Mouse (Mus musculus) hindbrain, embryonic 14.5 days (tissue): ENCODE data around the gene 1700030J22Rik. TPM values are rescaled to one million over a fixed set of nuclear protein-coding genes. Genes with fewer than 3 reads are reported as not detected.

Experiments
- ATAC-seq: fragments of 200-750 bp; cut with Nextera tagmentation; 2 replicates; pipeline ENCODE4 v1.8.0; 2017; ENCODE audit warnings: moderate number of reproducible peaks, mild to moderate bottlenecking, moderate TSS enrichment, moderate library complexity; ENCODE audit not compliant: low FRiP score
- DNase-seq: peaks from one replicate; pipeline ENCODE4 v3.0.0-alpha.2; 2015; ENCODE audit warnings: low spot score
- H3K27ac ChIP-seq: fragments of 300-500 bp; sonication (generic); 2 replicates; pipeline ENCODE4 v1.5.1; 2014; ENCODE audit warnings: mild to moderate bottlenecking, moderate library complexity
- H3K27me3 ChIP-seq: fragments of 300-500 bp; sonication (generic); 2 replicates; pipeline ENCODE4 v1.6.1; 2014; ENCODE audit warnings: mild to moderate bottlenecking, low read length, mixed read lengths; ENCODE audit not compliant: control insufficient read depth, insufficient read depth
- H3K36me3 ChIP-seq: fragments of 300-500 bp; sonication (generic); replicated peaks from 2 replicates; pipeline ENCODE4 v1.6.1; 2014; ENCODE audit not compliant: control insufficient read depth, insufficient read depth
- H3K4me1 ChIP-seq: fragments of 300-500 bp; sonication (generic); replicated peaks from 2 replicates; pipeline ENCODE4 v1.6.1; 2014; ENCODE audit warnings: antibody characterized with exemption, low read length, mixed read lengths; ENCODE audit not compliant: control insufficient read depth, insufficient read depth
- H3K4me2 ChIP-seq: fragments of 300-500 bp; sonication (generic); replicated peaks from 2 replicates; pipeline ENCODE4 v1.6.1; 2014; ENCODE audit warnings: mild to moderate bottlenecking, moderate library complexity
- H3K4me3 ChIP-seq: fragments of 300-500 bp; sonication (generic); replicated peaks from 2 replicates; pipeline ENCODE4 v1.5.1; 2014; ENCODE audit warnings: mild to moderate bottlenecking, low read length
- H3K9ac ChIP-seq: fragments of 300-500 bp; sonication (generic); 2 replicates; pipeline ENCODE4 v1.6.1; 2014
- H3K9me3 ChIP-seq: fragments of 300-500 bp; sonication (generic); 2 replicates; pipeline ENCODE4 v1.6.1; 2016; ENCODE audit warnings: low read length; ENCODE audit not compliant: control insufficient read depth
- WGBS: fragments of 180-500 bp; shearing (Covaris S2); extraction: QIAGEN DNeasy Blood & Tissue Kit; methylation state at CpG from one replicate; pipeline ENCODE4 v1.1.7; 2014; 5-methylcytosine and 5-hydroxymethylcytosine counted together
- polyA plus RNA-seq: library from polyadenylated mRNA; unstranded; fragments of >200 nt; fragmentation: Nextera tagmentation; extraction: Ambion mirVana; gene quantifications from 2 replicates; pipeline ENCODE4 v1.2.1, GENCODE M21; 2014

1700030J22Rik gene
- polyA plus RNA-seq, 1 experiment from 2014 or later = 6.1 TPM

GRCm38 (mm10) chr8:116994016-116994716 is 15.4 kb upstream of the 1700030J22Rik start:
- H3K36me3 ChIP-seq = no peaks in the 10 kb centered on the region
- no peak overlapping the region for H3K27ac ChIP-seq
- ATAC-seq = no peak
- DNase-seq = no peak
- no peaks in the 10 kb centered on the region for H3K9me3 ChIP-seq
- peak overlapping the region; percentile 62 for H3K4me3 ChIP-seq
- WGBS = 69% methylated on average over 11 of the region's 11 CpGs
- H3K4me2 ChIP-seq = peak overlapping the region; percentile 89
- H3K4me1 ChIP-seq = peaks cover 12% of the 10 kb centered on the region; the same call in 1 of the 2 replicates
- 0 out of 2 replicates have a peak overlapping the region, but pooled peaks have one; percentile 28 for H3K9ac ChIP-seq
- H3K27me3 ChIP-seq = no peaks in the 10 kb centered on the region

GRCm38 (mm10) chr8:116993095-116993867 is 14.5 kb upstream of the 1700030J22Rik start, which contains the start of gene Gcsh:
Gcsh (minus strand) TSS chr8:116993537.
- peak within 1 kb of the TSS; percentile 89 for H3K4me2 ChIP-seq
- H3K9ac ChIP-seq = peak within 1 kb of the TSS; percentile 53
- H3K27me3 ChIP-seq = no peaks in the 10 kb centered on the region
- peak; percentile 100 for ATAC-seq
- H3K36me3 ChIP-seq = no peaks in the 10 kb centered on the region
- peak; percentile 94 for DNase-seq
- peaks cover 12% of the 10 kb centered on the region; the same call in 1 of the 2 replicates for H3K4me1 ChIP-seq
- no peaks in the 10 kb centered on the region for H3K9me3 ChIP-seq
- no peak within 1 kb of the TSS for H3K27ac ChIP-seq
- H3K4me3 ChIP-seq = peak within 1 kb of the TSS; percentile 62
- WGBS = under 1% methylated on average over 56 of the region's 56 CpGs

GRCm38 (mm10) chr8:116992176-116992971 is 13.6 kb upstream of the 1700030J22Rik start:
- Histone ChIP-seq H3K27ac (no peak overlapping the region), H3K4me2 (peak overlapping the region; percentile 89), H3K4me3 (peak overlapping the region; percentile 62), H3K4me1 (peaks cover 12% of the 10 kb centered on the region; the same call in 1 of the 2 replicates), H3K9ac (peak overlapping the region; percentile 53; the same call in 1 of the 2 replicates), H3K36me3 (no peaks in the 10 kb centered on the region), H3K27me3 (no peaks in the 10 kb centered on the region), H3K9me3 (no peaks in the 10 kb centered on the region)
- ATAC-seq (no peak), DNase-seq (no peak)
- 11% methylated on average over 23 of the region's 23 CpGs for WGBS

DNA sequence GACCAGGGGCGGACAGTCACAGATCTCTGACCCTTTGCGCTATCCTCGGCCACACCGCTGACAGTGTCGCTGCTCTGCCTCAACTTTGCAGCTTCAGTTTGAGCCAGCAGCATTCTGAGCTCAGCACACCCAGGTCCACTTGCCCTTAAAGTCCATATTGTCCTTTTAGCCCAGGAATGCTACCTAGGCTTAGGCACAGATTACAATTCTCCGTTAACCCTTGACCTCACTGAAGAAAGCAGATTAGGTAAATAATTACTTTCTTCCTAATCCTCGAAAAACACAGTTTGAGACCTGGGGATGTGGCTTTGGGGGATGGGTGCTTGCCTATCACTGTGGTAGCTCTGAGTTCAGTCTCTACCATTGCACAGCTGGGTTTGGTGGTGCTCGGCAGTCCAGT is 12.5 kb upstream of the 1700030J22Rik start:
- Histone ChIP-seq H3K27ac (no peak overlapping the region), H3K9me3 (no peaks in the 10 kb centered on the region), H3K4me2 (no peak overlapping the region), H3K36me3 (peaks cover 9% of the 10 kb centered on the region; the same call in 1 of the 2 replicates), H3K4me3 (no peak overlapping the region), H3K9ac (no peak overlapping the region), H3K4me1 (peaks cover 12% of the 10 kb centered on the region; the same call in 1 of the 2 replicates), H3K27me3 (no peaks in the 10 kb centered on the region)
- 89% methylated on average over 8 of the region's 8 CpGs for WGBS
- ATAC-seq = no peak
- no peak for DNase-seq

- Histone ChIP-seq H3K9me3 (no peaks in the 10 kb centered on the region), H3K27me3 (no peaks in the 10 kb centered on the region), H3K4me3 (no peak overlapping the region), H3K36me3 (peaks cover 10% of the 10 kb centered on the region; the same call in 1 of the 2 replicates), H3K4me2 (no peak overlapping the region), H3K4me1 (peaks cover 12% of the 10 kb centered on the region; the same call in 1 of the 2 replicates), H3K27ac (no peak overlapping the region), H3K9ac (no peak overlapping the region)
- WGBS = 95% methylated on average over 3 of the region's 3 CpGs
- DNase-seq (no peak), ATAC-seq (no peak)
These were observed 11.1 kb upstream of the 1700030J22Rik start for GRCm38 (mm10) chr8:116989842-116990241.

- no peak for ATAC-seq
- H3K27me3 ChIP-seq = no peaks in the 10 kb centered on the region
- DNase-seq = peak; percentile 73
- H3K27ac ChIP-seq = no peak overlapping the region
- H3K4me3 ChIP-seq = no peak overlapping the region
- no peak overlapping the region for H3K9ac ChIP-seq
- no peak overlapping the region for H3K4me2 ChIP-seq
- no peaks in the 10 kb centered on the region for H3K9me3 ChIP-seq
- H3K36me3 ChIP-seq = peaks cover 12% of the 10 kb centered on the region; the same call in 1 of the 2 replicates
- H3K4me1 ChIP-seq = peaks cover 3% of the 10 kb centered on the region; the same call in 1 of the 2 replicates
- 16% methylated on average over 4 of the region's 4 CpGs for WGBS
These were observed 1.4 kb upstream of the 1700030J22Rik start for GRCm38 (mm10) chr8:116980117-116980516.

- Histone ChIP-seq H3K36me3 (peaks cover 6% of the 10 kb centered on the region), H3K9ac (peak overlapping the region; percentile 53), H3K27ac (no peak overlapping the region; the same call in 1 of the 2 replicates), H3K9me3 (no peaks in the 10 kb centered on the region), H3K4me1 (peaks cover 3% of the 10 kb centered on the region; the same call in 1 of the 2 replicates), H3K4me2 (peak overlapping the region; percentile 68), H3K4me3 (peak overlapping the region; percentile 57), H3K27me3 (no peaks in the 10 kb centered on the region)
- no peak for ATAC-seq
- WGBS = 30% methylated on average over 8 of the region's 8 CpGs
- no peak for DNase-seq
These were observed 707 bp downstream of the 1700030J22Rik start for GRCm38 (mm10) chr8:116978052-116978451.

DNA sequence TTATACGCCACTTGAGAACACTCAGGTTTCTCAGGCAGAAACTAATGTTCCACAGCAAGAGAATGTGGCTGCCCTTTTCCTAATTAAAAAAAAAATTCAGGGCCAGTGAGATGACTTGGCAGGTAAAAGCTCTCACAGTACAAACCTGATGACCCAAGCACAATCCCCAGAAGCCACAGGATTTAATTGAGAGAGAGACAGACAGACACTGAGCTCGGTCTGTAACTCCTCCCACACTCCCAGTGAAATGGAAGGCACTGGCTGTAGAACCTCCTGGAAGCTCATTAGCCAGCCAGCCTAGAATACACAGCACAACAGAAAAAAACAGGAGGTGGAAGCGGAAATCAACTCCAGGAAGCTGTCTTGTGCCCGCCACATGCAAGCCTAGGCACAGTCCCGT is 3.2 kb downstream of the 1700030J22Rik start:
- Histone ChIP-seq H3K9ac (no peak overlapping the region), H3K9me3 (no peaks in the 10 kb centered on the region), H3K4me3 (no peak overlapping the region), H3K27me3 (no peaks in the 10 kb centered on the region), H3K4me1 (peaks cover 3% of the 10 kb centered on the region; the same call in 1 of the 2 replicates), H3K27ac (no peak overlapping the region), H3K36me3 (peaks cover 12% of the 10 kb centered on the region; the same call in 1 of the 2 replicates), H3K4me2 (no peak overlapping the region)
- 66% methylated on average over 5 of the region's 5 CpGs for WGBS
- ATAC-seq (no peak), DNase-seq (no peak)
